Mouse (Mus musculus): ENCODE results near the gene Vsir.

Vsir gene

GRCm38 (mm10) chr10:60354003-60354325, 7.3 kb downstream of the Vsir start:
- DNase-seq: peak; percentile 90

- DNase-seq: peak; percentile 92
These were observed 8.4 kb downstream of the Vsir start for GRCm38 (mm10) chr10:60354881-60355677.

- peak; percentile 93 for DNase-seq
These were observed 10.8 kb downstream of the Vsir start for GRCm38 (mm10) chr10:60357441-60357840.

GRCm38 (mm10) chr10:60357901-60358300, 11.2 kb downstream of the Vsir start:
- DNase-seq: peak; percentile 91

GRCm38 (mm10) chr10:60358776-60359175, 12.1 kb downstream of the Vsir start:
- DNase-seq: no peak

DNA sequence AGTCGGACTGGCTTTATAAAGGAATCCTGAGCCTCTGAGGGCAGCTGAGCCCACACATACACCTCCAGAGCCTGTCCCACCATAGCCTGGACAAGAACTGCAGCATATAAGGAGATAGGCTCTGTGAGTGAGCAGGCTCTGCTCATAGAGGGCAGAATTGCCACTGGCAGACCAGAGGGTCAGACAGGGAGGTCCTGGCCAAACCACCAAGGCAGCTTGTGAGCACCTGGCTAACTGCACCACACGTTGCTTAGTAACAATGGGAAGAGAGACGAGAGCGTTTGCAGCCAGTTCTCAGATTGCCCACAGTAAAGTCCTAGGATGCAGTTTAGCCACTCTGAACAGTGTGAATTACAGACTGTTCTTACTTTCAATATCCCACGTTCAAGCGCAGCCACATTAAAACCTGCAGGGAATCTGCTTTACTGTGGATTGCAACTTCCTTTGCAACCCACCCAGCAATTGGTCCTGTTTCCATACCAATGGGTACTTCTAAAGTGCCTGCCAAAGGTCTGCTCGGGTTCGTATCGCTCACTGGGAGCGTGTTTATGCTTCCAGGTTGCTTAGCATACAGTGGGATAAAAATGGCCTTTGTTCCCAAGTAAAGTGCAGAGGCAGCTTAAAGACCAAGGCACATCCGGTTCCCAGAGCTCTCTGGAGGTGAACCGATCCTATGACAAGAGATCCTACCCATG, 15.1 kb downstream of the Vsir start:
- DNase-seq: no peak

DNA sequence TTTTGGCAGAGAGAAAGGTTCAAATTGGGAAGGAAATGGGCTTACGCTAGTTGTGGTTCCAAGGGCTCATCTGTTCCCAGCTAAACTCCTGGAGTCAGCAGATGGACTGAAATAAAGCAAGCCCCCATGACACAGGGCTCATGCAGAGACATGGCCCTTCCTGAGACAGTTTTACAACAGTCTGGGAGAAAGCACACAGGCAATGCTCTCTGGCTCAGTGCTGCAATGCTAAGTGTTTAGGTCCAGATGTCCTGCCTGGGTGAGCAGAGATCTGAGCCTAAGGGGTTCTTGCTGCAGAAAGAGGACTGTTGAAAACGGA, 15.6 kb downstream of the Vsir start:
- DNase-seq: peak; percentile 98

GRCm38 (mm10) chr10:60363426-60363825, 16.8 kb downstream of the Vsir start:
- no peak for DNase-seq

GRCm38 (mm10) chr10:60367145-60367544, 20.5 kb downstream of the Vsir start:
- peak; percentile 96 for DNase-seq

DNA sequence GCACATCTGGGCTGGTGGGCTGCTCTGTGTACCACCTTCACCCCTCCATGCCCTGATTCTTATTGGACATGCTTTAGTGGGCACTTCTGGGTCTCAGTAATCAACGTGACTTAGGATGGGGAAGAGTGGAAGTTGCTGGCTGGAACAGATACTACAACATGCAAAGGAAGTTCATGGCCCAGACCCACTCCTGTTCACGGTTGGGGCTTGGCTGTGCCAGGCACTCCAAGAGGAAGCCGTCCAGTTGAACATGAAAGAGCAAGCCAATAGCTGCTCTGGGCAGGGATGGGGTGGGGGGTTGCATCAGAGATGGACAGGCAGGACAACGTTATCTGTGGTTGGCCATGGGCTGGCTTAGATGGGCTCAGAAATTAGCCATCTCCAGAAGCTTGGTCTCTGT, 21.3 kb downstream of the Vsir start:
- DNase-seq: peak; percentile 92

DNA sequence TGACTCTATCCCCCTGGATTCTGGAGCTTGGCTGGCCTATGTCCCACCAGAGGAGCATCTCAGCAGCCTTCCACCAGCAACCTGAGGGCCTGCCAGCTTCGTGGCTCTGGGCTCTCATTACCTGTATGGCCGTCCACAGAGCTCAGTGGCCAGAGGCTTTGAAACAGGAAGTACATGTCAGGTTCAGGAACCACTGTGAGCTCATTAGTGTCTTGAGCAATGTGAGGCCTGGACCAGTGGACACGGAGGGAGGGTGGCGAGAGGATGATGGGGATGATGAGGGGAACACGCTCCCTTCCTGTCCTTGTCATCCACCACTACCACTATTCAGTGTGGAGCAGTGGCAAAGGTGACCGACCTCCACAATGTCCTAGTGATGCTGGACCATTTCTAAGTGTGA, 22.8 kb downstream of the Vsir start:
- DNase-seq: no peak

- no peak for DNase-seq
These were observed 23.4 kb downstream of the Vsir start for GRCm38 (mm10) chr10:60370098-60370497.

- DNase-seq: peak; percentile 92
These were observed 24.0 kb downstream of the Vsir start for GRCm38 (mm10) chr10:60370601-60371061.

GRCm38 (mm10) chr10:60371596-60372386, 25.1 kb downstream of the Vsir start:
- peak; percentile 97 for DNase-seq

DNA sequence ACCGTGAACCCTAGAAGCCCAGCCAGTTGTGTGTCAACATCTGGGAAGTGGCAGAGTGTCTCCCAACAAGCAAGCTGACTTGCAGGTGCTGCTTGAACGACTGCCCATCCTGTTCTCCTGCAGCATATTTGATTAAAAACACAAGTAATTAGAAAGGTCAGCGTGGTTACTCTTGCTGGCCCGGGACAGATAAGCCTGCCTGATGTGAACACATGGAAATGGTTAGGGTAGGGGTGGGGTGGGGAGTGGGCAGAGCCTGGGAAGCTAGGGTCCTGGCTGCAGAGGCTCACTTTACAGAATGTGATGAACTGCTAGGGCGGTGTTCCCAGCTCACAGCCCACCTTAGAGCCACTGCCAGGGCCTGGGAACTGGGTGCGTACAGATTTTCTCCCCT, 26.9 kb downstream of the Vsir start:
- DNase-seq: no peak

GRCm38 (mm10) chr10:60373937-60374578, 27.4 kb downstream of the Vsir start:
- DNase-seq: peak; percentile 99

GRCm38 (mm10) chr10:60376704-60377103, 30.1 kb downstream of the Vsir start:
- DNase-seq: peak; percentile 94

DNA sequence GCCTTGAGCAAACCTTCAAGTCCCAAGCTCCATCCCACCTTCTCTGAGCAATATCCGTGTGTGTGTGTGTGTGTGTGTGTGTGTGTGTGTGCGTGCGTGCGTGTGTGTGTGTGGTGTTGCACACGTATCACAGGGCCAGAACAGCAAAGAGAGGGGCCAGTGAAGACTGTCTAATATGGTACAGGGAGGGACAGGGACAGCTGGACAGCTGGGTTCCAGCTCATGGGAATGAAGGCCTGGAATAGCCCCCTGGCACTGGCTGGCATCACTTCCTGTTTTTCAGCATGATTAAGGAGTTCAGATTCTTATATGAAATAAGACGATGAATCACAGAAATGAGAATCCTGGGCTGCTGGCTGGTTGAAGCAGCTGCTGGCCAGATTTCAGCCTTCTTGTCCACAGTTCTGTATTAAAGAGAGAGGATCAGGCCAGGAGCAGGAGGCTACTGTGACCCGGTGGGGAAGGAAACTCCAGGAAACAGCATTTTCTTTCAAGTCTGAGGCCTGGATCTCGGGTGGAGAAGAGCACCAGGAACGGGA, 32.8 kb downstream of the Vsir start:
- DNase-seq: no peak

- no peak for DNase-seq
These were observed 33.6 kb downstream of the Vsir start for GRCm38 (mm10) chr10:60380229-60380628.

DNA sequence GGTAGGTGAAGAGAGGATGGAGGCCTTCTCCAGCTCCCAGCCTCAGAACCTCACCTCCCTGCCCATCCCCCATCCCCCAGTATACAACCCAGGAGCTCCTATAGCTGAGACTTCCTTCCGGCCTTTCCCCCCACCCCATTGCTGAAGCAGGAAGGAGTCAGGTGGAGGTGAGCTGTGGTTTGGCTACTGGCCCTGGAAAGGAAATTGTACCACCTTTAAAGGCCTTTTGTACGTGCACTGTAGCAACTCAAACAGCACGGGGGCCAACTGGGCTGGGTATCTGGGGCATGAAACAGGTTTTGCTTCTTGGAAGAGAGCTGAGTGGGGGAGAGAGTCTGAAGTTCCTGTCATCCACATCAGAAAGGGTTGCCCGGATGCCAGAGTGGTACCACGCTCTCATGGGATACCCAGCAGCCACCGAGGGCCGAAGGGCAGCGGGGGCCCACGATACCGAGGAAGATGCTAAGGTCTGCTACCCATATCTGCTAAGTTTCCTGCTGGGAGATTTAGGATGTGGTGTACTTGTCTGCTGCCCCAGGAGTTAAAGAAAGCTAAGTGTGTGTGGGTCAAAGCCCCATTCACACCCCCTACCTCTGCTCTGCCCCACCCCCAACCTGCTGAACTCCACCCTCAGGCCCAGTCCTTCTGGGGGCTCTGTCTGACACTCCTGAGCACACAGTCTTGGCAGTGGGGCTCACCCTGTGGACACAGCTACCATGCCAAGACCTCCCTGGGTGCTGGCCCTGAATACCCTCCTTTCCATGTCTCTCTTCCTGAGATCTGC, 34.7 kb downstream of the Vsir start:
- DNase-seq: peak; percentile 91

- peak; percentile 91 for DNase-seq
These were observed 41.7 kb downstream of the Vsir start for GRCm38 (mm10) chr10:60388332-60388731.

GRCm38 (mm10) chr10:60389447-60389865, 42.8 kb downstream of the Vsir start:
- DNase-seq: peak; percentile 96
